Mouse (Mus musculus): ENCODE measurements around the gene Gm21887.
"Not testable (repeated sequence)": the region's sequence is repeated elsewhere in the genome, so short reads cannot be mapped to it uniquely, and the experiment has no call there.

The Gm21887 gene

DNA sequence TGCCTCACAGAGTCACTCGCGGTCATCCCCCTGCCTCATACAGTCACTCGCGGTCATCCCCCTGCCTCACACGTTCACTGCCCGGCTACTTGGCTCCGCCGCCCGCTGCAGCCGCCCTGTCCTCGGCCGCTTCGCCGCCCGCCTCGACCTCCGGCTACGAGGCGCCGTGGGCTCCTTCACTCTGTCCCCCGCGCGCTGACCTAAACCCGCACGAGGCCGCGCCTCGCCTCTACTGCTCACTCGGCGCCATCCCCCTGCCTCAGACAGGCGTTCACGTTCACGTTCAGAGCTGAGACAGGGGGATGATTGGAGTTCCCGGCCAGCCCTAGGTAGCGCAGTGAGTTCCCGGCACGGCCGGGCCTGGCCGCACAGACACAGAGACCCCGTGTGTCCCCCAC is 12.0 kb upstream of the Gm21887 start:
- DNase-seq (ENCODE audit: low read depth, low spot score): not testable (repeated sequence)

DNA sequence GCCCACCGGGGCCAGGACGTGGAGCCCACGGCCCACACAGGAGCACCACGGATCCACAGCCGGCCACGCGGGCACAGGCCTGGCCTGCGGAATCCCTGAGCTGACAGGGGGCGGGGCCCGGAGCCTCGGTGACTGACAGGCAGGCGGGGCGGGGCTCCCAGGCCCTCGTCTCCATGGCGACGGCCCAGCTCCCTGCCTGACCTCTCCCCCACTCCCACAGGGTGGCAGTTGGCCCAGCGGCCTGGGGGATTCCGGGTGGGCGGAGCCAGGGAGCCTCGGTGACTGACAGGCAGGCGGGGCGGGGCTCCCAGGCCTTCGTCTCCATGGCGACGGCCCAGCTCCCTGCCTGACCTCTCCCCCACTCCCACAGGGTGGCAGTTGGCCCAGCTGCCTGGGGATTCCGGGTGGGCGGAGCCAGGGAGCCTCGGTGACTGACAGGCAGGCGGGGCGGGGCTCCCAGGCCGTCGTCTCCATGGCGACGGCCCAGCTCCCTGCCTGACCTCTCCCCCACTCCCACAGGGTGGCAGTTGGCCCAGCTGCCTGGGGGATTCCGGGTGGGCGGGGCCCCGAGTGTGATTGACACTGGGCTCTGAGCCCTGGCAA is 11.5 kb upstream of the Gm21887 start:
- DNase-seq (ENCODE audit: low read depth, low spot score): peak; percentile 100

DNA sequence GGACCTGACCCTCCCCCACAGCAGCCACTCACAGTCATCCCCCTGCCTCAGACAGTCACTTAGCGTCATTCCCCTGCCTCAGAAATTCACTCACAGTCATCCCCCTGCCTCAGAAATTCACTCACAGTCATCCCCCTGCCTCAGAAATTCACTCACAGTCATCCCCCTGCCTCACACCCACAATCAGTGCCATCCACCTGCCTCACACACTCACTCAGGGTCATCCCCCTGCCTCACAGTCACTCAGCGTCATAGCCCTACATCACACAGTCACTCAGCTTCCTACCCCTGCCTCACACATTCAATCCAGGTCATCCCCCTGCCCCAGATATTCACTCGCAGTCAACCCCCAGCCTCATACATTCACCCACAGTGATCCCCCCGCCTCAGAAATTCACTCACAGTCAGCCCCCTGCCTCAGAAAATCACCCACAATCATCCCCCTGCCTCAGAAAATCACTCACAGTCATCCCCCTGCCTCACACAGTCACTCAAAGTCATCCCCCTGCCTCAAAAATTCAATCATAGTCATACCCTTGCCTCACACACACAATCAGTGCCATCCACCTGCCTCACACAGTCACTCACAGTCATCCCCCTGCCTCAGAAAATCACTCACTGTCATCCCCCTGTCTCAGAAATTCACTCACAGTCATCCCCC is 10.8 kb upstream of the Gm21887 start:
- not testable (repeated sequence) for DNase-seq (ENCODE audit: low read depth, low spot score)

DNA sequence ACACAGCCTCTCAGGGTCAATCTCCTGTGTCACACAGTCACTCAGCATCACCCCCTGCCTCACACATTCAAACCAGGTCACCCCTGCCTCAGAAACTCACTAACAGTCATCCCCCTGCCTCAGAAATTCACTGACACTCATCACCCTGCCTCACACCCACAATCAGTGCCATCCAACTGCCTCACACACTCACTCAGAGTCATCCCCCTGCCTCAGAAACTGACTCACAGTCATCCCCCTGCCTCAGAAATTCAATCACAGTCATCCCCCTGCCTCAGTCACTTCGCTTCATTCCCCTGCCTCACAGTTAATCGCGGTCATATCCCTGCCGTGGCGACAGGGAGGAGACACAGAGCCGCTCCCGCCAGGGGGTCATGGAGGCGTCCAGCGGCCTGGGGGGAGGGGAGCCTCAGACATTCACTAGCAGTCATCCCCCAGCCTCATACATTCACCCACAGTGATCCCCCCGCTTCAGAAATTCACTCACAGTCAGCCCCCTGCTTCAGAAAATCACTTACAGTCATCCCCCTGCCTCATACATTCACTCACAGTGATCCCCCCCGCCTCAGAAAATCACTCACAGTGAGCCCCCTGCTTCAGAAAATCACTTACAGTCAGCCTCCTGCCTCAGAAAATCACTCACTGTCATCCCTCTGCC is 10.1 kb upstream of the Gm21887 start:
- not testable (repeated sequence) for DNase-seq (ENCODE audit: low read depth, low spot score)

DNA sequence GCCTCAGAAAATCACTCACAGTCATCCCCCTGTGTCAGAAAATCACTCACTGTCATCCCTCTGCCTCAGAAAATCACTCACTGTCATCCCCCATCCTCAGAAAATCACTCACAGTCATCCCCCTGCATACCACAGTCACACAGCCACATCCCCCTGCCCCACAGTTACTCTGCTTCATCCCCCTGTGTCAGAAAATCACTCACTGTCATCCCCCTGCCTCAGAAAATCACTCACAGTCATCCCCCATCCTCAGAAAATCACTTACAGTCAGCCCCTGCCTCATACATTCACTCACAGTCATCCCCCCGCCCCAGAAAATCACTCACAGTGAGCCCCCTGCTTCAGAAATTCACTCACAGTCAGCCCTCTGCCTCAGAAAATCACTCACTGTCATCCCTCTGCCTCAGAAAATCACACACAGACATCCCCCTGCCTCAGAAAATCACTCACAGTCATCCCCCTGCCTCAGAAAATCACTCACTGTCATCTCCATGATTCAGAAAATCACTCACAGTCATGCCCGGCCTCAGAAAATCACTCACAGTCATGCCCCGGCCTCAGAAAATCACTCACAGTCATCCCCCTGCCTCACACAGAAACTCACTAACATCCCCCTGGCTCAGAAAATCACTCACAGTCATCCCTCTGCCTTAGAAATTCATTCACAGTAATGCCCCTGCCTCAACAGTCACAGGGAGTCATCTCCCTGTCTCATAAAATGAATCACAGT is 9.4 kb upstream of the Gm21887 start:
- DNase-seq (ENCODE audit: low read depth, low spot score): not testable (repeated sequence)

DNA sequence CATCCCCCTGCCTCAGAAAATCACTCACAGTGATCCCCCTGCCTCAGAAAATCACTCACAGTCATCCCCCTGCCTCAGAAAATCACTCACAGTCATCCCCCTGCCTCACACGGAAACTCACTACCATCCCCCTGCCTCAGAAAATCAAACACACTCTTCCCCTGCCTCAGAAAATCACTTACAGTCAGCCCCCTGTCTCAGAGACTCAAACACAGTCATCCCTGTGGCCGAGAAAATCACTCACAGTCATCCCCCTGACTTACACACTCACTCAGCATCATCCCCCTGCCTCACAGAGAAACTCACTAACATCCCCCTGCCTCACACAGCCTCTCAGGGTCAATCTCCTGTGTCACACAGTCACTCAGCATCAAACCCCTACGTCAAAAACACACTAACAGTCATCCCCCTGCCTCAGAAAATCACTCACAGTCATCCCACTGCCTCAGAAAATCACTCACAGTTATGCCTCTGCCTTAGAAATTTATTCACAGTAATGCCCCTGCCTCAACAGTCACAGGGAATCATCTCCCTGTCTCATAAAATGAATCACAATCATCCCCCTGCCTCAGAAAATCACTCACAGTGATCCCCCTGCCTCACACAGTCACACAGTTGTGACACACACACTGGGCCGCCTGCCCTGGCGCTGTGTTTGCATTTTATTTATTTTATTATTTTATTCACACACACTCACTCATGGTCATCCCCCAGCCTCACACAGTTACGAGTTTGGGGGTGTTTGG is 8.6 kb upstream of the Gm21887 start:
- DNase-seq (ENCODE audit: low read depth, low spot score): not testable (repeated sequence)

DNA sequence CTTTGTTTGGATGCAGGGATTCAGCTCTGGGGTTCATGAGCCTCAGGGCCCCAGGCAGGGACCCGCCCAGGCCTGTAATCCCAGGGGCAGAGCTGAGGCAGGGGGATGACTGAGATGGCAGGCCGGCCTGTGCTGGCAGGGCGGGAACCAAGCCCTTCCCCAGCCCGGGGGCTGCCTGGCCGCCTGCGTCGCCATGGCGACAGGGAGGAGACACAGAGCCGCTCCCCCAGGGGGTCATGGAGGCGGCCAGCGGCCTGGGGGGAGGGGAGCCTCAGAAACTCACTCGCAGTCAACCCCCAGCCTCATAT is 8.1 kb upstream of the Gm21887 start:
- not testable (repeated sequence) for DNase-seq (ENCODE audit: low read depth, low spot score)

DNA sequence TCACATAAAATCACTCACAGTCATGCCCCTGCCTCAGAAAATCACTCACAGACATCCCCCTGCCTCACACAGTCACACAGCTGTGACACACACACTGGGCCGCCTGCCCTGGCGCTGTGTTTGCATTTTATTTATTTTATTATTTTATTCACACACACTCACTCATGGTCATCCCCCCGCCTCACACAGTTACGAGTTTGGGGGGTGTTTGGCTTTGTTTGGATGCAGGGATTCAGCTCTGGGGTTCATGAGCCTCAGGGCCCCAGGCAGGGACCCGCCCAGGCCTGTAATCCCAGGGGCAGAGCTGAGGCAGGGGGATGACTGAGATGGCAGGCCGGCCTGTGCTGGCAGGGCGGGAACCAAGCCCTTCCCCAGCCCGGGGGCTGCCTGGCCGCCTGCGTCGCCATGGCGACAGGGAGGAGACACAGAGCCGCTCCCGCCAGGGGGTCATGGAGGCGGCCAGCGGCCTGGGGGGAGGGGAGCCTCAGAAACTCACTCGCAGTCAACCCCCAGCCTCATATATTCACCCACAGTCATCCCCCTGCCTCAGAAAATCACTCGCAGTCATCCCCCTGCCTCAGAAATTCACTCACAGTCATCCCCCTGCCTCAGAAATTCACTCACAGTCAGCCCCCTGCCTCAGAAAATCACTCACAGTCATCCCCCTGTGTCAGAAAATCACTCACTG is 6.8 kb upstream of the Gm21887 start:
- DNase-seq (ENCODE audit: low read depth, low spot score): not testable (repeated sequence)

DNA sequence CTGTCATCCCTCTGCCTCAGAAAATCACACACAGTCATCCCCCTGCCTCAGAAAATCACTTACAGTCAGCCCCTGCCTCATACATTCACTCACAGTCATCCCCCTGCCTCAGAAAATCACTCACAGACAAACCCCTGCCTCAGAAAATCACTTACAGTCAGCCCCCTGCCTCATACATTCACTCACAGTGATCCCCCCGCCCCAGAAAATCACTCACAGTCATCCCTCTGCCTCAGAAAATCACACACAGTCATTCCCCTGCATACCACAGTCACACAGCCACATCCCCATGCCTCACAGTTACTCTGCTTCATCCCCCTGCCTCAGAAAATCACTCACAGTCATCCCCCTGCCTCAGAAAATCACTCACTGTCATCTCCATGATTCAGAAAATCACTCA is 5.9 kb upstream of the Gm21887 start:
- not testable (repeated sequence) for DNase-seq (ENCODE audit: low read depth, low spot score)

DNA sequence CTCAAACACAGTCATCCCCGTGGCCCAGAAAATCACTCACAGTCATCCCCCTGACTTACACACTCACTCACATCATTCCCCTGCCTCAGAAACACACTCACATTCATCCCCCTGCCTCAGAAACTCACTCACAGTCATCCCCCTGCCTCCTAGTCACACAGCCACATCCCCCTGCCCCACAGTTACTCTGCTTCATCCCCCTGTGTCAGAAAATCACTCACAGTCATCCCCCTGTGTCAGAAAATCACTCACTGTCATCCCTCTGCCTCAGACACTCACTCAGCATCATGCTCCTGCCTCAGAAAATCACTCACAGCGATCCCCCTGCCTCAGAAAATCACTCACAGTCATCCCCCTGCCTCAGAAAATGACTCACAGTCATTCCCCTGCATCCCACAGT is 5.2 kb upstream of the Gm21887 start:
- DNase-seq (ENCODE audit: low read depth, low spot score): not testable (repeated sequence)

DNA sequence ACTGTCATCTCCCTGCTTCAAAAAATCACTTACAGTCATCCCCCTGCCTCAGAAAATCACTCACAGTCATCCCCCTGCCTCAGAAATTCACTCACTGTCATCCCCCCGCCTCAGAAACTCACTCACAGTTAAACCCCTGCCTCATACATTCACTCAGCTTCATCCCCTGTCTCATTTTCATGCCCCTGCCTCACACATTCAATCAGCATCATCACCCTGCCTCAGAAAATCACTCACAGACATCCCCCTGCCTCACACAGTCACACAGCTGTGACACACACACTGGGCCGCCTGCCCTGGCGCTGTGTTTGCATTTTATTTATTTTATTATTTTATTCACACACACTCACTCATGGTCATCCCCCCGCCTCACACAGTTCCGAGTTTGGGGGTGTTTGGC is 4.7 kb upstream of the Gm21887 start:
- not testable (repeated sequence) for DNase-seq (ENCODE audit: low read depth, low spot score)

DNA sequence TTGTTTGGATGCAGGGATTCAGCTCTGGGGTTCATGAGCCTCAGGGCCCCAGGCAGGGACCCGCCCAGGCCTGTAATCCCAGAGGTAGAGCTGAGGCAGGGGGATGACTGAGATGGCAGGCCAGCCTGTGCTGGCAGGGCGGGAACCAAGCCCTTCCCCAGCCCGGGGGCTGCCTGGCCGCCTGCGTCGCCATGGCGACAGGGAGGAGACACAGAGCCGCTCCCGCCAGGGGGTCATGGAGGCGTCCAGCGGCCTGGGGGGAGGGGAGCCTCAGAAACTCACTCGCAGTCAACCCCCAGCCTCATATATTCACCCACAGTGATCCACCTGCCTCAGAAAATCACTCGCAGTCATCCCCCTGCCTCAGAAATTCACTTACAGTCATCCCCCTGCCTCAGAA is 4.3 kb upstream of the Gm21887 start:
- not testable (repeated sequence) for DNase-seq (ENCODE audit: low read depth, low spot score)

DNA sequence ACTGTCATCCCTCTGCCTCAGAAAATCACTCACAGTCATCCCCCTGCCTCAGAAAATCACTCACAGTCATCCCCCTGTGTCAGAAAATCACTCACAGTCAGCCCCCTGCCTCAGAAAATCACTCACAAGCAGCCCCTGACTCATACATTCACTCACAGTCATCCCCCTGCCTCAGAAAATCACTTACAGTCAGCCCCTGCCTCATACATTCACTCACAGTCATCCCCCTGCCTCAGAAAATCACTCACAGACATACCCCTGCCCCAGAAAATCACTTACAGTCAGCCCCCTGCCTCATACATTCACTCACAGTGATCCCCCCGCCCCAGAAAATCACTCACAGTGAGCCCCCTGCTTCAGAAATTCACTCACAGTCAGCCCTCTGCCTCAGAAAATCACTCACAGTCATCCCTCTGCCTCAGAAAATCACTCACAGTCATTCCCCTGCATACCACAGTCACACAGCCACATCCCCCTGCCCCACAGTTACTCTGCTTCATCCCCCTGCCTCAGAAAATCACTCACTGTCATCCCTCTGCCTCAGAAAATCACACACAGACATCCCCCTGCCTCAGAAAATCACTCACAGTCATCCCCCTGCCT is 3.7 kb upstream of the Gm21887 start:
- DNase-seq (ENCODE audit: low read depth, low spot score): not testable (repeated sequence)

DNA sequence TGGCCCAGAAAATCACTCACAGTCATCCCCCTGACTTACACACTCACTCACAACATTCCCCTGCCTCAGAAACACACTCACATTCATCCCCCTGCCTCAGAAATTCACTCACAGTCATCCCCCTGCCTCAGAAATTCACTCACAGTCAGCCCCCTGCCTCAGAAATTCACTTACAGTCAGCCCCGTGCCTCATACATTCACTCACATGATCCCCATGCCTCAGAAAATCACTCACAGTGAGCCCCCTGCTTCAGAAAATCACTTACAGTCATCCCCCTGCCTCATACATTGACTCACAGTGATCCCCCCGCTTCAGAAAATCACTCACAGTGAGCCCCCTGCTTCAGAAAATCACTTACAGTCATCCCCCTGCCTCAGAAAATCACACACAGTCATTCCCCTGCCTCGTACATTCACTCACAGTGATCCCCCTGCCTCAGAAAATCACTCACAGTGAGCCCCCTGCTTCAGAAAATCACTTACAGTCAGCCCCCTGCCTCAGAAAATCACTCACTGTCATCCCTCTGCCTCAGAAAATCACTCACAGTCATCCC is 2.7 kb upstream of the Gm21887 start:
- not testable (repeated sequence) for DNase-seq (ENCODE audit: low read depth, low spot score)

DNA sequence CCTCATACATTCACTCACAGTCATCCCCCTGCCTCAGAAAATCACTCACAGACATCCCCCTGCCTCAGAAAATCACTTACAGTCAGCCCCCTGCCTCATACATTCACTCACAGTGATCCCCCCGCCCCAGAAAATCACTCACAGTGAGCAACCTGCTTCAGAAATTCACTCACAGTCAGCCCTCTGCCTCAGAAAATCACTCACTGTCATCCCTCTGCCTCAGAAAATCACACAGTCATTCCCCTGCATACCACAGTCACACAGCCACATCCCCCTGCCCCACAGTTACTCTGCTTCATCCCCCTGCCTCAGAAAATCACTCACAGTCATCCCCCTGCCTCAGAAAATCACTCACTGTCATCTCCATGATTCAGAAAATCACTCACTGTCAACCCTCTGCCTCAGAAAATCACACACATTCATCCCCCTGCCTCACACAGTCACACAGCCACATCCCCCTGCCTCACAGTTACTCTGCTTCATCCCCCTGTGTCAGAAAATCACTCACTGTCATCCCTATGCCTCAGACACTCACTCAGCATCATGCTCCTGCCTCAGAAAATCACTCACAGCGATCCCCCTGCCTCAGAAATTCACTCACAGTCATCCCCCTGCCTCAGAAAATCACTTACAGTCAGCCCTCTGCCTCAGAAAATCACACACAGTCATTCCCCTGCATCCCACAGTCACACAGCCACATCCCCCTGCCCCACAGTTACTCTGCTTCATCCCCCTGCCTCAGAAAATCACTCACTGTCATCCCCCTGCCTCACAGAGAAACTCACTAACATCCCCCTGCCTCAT is 1.9 kb upstream of the Gm21887 start:
- not testable (repeated sequence) for DNase-seq (ENCODE audit: low read depth, low spot score)

DNA sequence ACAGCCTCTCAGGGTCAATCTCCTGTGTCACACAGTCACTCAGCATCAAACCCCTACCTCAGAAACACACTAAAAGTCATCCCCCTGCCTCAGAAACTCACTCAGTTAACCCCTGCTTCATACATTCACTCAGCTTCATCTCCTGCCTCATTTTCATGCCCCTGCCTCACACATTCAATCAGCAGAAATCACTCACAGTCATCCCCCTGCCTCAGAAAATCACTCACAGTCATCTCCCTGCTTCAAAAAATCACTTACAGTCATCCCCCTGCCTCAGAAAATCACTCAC is 1.3 kb upstream of the Gm21887 start:
- DNase-seq (ENCODE audit: low read depth, low spot score): not testable (repeated sequence)

DNA sequence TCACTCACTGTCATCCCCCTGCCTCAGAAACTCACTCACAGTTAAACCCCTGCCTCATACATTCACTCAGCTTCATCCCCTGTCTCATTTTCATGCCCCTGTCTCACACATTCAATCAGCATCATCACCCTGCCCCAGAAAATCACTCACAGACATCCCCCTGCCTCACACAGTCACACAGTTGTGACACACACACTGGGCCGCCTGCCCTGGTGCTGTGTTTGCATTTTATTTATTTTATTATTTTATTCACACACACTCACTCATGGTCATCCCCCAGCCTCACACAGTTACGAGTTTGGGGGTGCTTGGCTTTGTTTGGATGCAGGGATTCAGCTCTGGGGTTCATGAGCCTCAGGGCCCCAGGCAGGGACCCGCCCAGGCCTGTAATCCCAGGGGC is 875 bp upstream of the Gm21887 start:
- DNase-seq (ENCODE audit: low read depth, low spot score): not testable (repeated sequence)

DNA sequence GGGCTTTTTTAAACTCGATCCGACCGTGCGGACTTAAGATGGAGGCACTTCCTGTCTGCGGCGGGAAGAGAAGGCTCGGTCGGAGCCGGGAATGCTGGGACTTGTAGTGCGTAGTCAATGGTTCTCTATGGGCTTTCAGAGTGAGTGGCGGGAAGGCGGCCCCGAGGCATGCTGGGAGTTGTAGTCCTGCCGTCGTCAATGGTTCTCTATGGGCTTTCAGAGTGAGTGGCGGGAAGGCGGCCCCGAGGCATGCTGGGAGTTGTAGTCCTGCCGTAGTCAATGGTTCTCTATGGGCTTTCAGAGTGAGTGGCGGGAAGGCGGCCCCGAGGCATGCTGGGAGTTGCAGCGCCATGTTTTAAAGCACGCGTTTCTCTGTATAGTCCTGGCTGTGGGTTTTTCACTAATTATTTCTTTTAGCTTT is 352 bp downstream of the Gm21887 start:
- peak; percentile 100 for DNase-seq (ENCODE audit: low read depth, low spot score)
